Mouse (Mus musculus): ENCODE measurements around the gene Nudt17.
"Not testable (repeated sequence)": the region's sequence is repeated elsewhere in the genome, so short reads cannot be mapped to it uniquely, and the experiment has no call there.

Gene Nudt17

DNA sequence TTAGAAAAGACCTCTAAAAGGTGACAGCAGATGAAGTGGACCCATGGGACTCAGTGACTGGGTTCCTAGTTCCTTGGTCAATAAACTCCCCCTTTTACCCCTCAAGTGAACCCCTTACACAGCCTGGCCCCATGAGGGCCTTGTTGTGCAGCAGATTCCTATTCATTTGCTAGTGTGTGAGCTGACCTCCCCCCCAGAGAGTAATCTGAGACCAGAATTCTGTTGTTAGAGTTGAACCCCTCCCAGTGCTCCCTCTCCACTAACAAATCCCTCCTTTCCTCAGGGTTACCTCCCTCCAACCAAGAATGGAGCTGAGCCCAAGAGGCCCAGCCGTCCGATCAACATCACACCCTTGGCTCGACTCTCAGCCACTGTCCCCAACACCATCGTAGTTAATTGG is 7.4 kb downstream of the Nudt17 start:
- DNase-seq (ENCODE audit: low read depth) = no peak

DNA sequence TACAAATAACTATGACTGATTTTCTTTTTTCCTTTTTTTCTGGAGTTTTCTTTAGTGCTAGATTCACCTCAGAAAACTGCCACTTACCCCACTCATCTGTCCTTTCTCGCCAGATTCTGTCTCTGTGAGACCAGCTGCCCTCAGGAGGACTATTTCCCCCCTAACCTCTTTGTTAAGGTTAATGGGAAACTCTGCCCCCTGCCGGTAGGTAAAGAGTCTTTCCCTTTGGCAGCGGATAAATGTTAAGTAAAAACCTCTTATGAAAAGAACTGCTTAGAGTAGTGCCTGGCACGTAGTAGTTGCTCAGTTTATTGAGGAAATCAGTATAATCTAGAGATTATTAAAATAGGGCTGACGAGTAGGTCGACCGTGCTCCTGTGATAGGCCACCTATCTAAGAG is 8.0 kb downstream of the Nudt17 start:
- peak; percentile 69 for DNase-seq (ENCODE audit: low read depth)

DNA sequence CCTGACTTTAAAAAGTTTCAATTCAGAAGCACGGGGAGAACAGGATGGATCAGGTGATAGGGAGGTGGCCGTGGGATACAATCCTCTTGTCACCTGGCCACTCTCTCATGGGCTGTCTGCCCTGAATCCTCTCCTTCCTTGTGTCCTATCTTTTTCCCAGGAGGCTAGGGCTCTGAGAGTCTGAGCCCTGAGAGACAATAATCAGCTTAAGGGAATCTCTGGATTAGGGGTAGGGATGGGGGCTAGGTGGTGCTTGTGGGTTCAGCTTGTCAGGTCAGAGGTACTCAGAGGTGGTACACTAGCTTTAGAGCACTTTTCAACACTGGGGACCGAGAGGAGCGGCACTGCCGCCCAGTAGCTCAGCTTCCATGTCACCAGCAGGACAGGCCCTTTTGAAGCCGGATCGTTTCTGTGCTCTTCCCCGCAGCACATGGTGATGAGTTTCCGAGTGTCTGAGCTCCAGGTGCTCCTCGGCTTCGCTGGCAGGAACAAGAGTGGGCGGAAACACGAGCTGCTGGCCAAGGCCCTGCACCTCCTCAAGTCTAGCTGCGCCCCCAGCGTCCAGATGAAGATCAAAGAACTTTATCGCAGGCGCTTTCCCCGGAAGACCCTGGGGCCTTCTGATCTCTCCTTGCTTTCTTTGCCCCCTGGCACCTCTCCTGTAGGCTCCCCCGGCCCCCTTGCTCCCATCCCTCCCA is 9.2 kb downstream of the Nudt17 start:
- no peak for DNase-seq (ENCODE audit: low read depth)

DNA sequence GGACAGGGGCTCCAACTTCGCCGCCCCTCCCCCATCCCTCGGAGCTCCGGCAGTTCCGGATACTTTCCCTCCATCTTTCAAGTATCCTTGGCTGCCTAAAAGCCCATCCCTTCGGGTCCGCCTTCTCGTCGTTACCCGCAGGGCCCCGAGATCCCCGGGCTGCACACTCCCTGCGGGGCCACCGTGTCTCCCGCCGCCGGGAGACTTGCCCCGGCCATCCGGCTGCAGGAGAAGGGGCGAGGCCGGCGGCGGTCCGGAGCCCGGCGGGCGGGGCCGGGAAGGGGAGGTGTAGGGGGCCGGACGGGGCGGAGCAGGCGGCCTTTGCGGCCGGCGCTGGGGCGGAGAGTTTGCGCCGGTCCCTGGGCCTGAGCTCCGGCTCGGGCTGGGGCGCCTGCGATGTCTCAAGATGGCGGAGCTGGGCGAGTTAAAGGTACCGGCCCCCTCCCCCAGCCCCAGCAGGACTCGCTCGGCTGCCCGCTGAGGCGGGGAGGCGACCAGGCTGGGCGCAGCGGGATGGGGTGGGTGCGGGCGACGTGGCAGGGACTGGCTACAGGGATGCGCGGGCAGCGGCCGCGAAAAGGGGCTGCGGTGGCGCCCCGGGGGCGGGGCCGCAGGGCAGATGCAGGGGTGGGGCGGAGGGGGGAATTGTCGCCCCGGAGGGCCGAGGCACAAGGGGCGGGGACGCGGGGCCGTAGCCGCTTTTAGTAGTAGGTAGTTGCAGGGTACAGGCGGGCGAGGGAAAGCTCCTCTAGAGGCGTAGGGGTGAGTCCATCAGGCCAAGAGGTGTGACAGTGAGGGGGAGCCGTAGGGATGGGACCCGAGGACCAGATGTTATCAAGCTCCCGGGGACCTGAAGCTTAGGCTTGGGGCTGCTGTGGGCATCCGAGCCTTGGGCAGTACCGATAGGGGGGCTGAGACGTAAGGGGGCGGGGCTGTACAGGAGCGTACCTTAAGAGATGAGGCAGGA is 11.3 kb downstream of the Nudt17 start:
- peak; percentile 86 for DNase-seq (ENCODE audit: low read depth)

DNA sequence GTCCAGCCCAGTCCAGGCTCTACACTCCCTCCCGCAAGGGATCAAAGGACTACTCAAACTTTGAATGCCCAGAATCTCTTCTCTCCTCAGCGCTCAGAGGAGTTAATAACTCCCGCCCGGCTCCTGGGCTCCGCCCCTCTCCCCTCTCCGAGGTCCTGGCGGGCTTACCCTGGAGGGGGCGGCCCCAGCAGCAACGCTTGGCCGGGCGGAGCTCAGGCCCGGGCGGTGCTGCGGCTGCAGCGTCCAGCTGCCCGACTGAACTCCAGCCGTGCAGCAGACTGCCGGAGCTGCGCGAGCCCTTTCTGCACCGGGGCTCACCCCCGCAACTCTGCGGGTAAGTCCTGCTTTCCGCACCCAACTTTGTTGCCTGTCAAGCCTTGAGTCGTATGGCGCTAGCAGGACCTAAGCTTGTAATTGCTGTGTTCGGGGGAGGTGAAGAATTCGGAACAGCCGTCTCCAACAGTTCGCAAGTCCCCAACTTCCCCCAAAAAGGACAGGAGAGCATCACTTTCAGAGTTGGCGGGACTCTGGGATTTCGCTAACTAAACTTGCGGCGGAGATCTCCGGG is 12.1 kb downstream of the Nudt17 start, which contains the start of gene Pias3:
Pias3 (plus strand) TSS at position 187 of the 568 bp plus-strand sequence.
- peak; percentile 87 for DNase-seq (ENCODE audit: low read depth)

DNA sequence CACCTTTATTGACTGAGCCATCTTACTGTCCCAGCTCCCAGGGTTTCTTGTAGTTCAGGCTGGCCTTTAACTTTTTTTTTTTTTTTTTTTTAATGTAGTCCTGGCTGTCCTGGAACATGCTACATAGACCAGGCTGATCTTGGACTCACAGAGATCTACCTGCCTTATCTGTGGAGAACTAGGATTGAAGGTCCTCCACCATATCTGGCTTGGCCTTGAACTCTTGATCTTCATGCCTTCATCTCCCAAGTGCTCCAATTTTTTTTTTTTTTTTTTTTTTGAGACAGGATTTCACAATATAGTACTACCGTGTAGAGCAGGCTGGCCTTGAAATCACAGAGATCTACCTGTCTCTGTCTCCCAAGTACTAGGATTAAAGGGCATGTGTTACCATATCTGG is 14.8 kb downstream of the Nudt17 start:
- DNase-seq (ENCODE audit: low read depth) = no peak

DNA sequence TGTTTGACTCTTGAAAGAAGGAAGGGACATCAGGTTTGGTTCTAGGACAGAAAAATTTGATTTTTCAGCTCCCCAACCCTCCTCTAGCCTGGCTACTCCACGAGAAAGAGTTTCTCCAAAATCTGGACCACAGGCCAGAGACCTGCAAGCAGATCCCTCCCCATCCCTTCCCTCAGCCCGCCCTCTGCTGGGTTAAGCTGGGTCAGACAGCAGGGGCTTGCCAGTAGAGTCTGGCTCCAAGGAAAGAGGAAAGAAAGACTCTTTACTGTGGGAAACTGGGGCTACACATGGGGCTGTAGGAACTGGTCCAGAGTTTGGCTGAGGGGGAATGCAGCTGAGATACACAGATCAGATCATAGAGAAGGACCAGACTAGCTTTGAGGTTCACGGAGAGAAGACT is 15.9 kb downstream of the Nudt17 start:
- peak; percentile 33 for DNase-seq (ENCODE audit: low read depth)

DNA sequence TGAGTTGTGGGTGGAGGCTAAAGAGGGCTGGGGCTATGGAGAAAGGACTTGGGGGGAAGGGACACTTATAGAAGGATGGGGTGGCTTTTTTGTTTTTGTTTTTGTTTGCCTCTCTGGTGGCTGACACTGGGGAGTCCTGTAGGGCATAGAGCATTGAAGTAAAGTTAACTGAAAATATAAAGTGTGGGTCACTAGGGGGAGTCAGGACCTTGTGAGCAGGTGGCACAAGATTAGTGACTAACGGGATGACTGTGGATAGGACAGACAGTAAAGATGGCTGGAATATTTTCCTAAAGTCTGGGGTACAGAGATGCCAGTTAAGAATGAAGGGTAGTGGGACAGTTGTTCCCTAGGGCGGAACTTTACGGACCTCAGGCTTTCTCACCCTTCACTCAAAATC is 18.1 kb downstream of the Nudt17 start:
- peak; percentile 48 for DNase-seq (ENCODE audit: low read depth)

DNA sequence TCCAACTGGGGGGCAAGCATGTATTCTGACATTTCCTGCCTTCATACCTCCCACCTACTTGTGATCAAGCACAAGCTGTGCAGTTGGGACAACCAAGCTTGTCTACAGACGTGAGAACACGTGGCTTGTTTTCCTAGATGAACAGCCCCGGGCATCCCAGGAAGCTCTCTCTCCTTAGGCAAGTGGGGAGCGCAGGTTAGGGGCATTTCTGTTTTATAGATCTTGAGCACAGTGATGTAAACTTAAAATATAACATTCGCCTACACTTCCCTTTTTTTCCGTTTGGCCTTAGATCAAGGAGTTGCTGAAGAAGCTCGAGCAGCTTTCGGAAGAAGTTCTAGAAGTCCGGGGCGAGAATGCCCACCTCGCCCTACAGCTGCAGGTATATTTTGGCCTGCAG is 19.5 kb downstream of the Nudt17 start:
- no peak for DNase-seq (ENCODE audit: low read depth)

DNA sequence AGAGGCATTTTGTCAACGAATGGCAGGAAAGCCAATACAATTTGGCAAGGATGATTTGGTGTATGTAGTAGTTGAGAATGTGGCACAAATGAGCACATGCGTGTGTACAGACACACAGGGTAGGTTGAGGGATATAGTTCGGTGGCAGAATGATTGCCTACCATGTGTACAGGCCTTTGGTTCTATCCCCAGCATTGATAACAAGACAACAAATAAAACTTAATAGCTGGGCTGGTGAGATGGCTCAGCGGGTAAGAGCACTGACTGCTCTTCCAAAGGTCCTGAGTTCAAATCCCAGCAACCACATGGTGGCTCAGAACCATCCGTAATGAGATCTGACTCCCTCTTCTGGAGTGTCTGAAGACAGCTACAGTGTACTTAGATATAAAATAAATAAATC is 22.3 kb downstream of the Nudt17 start:
- DNase-seq (ENCODE audit: low read depth) = not testable (repeated sequence)

DNA sequence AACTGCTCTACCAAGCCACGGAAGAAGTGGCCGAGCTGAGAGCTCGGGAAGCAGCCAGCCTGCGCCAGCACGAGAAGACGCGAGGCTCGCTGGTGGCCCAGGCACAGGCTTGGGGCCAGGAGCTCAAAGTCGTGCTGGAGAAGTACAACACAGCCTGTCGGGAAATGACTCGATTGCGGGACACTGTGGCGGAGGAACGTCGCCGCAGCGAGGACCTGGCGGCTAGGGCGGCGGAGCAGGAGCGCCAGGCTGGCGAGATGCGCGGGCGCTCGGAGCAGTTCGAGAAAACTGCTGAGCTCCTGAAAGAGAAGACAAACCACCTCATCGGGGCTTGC is 23.6 kb downstream of the Nudt17 start:
- no peak for DNase-seq (ENCODE audit: low read depth)

DNA sequence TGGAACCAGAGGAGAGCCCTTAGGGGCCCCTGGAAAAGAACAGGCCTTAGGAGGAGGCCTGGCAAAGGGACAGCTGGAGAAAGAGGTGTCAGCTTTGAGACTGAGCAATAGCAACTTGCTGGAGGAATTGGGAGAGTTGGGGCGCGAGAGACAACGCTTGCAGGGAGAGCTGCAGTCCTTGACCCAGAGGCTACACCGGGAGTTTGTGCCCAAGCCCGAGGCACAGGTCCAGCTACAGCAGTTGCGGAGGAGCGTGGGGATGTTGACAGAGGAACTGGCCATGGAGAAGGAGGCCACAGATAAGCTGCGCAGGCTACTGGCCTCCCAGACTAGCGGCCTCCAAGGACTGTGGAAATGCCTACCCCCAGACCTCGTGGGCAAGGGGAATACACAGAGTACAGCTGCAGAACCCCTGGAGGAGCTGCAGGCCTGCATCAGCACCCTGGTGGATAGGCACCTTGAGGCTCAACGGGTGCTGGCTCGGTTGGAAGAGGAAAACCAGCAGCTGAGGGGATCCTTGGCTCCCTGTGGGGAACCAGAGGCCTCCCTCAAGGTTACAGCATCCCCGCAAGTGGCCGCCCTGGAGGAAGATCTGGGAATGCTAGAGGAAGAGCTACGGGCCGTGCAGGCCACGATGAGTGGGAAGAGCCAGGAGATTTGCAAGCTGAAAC is 24.1 kb downstream of the Nudt17 start:
- DNase-seq (ENCODE audit: low read depth) = no peak

DNA sequence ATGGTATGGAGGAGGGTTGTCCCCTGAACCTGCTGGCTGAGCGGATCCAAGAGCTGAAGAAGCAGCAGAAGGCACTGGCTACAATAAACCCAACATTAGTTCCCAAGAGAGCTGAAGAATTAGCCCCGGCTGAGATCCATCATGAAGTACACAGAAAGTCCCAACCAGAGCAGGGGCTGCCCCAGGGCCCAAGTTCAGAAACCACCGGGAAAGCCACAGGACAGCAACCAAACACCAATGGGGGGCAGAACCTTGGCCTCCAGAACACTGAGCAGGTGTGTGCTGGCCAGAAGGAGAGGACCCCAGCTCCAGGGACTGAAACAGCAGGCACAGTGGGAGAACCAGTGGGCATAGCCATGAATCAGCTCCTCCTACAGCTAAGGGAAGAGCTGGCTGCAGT is 24.9 kb downstream of the Nudt17 start:
- no peak for DNase-seq (ENCODE audit: low read depth)

DNA sequence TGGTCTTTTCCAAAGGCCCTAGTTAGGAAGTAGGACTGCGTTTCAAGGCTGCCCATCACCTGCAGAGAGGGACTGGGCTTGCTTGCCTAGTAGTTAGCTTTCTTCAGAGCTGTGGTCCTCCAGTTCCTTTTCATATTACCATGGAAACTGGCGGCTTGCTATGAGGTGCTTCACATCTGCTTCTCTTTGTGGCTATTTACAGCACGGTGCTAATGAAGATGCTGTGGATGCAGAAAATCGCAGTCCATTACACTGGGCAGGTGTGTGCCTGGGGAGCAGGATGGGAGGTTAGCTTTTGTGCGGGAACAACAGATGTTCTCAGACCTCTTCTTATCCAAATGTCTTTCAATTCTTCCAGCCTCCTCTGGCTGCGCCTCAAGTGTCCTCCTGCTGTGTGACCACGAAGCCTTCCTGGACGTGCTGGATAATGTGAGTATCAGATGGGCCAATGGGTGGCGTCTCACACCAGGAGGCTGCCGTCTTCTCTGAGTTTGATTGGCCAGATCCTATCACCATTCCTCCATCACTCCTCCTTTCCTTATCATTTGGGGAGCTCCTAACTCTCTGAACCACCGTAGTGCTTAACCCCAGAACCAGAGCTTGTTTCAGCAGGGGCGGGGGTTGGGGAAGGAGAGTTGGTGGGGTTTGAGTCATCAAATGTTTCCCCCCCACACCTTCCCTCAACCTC is 27.9 kb downstream of the Nudt17 start:
- no peak for DNase-seq (ENCODE audit: low read depth)

DNA sequence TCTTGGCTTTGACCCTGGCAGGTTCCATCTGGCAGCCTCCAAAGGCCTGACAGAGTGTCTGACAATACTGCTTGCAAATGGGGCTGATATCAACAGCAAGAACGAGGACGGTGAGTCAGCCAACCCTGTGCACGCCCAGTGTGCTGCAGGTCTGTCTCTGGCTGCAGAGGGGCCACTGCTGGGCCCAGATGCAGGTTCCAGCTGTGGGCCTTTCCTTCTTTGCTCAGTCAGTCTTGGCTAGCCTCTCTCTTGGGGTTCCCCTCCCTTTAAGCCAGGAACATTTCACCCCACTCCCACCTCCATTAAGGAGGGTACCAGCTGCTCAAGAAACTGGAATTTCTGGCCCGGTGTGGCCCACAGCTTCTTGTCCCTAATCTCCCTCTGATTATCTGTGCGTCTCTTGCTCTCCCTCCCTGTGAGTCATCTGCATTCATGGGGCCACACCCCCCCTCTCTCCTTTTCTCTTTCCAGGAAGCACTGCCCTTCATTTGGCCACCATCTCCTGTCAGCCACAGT is 29.1 kb downstream of the Nudt17 start:
- DNase-seq (ENCODE audit: low read depth) = peak; percentile 62

DNA sequence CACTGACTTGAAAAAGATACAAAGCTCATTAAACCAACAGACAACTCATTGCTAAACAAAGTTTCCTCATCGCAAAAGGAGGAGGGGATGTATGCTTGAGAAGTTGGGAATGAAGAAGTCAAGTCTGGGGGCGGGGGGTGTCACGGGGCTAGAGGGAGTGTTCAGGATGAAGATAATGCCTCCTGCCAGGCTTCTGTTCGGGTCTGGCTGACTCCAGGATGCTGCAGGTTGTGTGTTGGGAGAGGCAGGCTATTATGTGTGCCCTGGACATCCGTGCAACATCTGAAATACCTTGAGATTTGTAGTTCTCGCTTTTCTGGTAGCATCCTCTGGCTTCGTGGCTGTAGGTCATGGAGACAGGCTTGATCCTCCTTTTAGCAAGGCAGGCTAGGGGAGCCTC is 29.9 kb downstream of the Nudt17 start:
- DNase-seq (ENCODE audit: low read depth) = no peak

DNA sequence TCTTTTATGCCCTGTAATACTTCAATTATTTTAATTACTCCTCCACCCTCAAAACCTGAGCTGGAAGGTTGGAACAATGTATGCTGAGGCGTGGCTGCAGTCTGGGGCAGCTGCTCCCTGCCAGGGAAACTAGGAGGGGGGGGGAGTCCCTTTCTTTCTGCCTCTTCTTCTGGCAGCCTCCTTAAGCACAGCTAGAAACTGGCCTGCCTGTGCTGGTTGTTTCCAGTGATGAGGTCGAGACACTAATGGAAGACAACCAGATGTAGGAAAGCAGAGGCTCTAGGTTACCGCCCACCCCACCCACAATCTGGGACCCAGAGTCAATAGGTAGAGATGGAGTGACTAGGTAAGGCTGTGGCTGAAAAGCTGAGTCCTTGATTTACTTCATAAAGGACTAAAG is 32.7 kb downstream of the Nudt17 start:
- DNase-seq (ENCODE audit: low read depth) = no peak

DNA sequence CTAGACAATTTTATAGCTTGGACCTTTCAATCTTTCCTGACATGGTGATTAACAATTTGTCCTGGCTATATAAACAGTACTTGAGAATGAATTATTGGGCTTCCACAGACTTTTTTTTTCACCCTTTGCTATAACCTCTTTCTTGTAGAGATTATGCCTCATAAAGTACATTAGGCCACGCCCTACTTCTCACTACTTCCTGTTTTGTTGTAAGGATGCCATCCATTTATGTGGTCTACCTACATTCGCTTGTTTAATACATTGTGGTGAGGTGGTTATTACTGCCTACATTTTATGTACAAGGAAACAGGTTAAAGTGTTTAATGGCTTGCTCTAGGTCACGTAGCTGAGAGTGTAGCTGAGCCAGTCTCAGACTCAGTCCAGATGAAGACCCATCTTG is 33.2 kb downstream of the Nudt17 start:
- DNase-seq (ENCODE audit: low read depth) = peak; percentile 32

DNA sequence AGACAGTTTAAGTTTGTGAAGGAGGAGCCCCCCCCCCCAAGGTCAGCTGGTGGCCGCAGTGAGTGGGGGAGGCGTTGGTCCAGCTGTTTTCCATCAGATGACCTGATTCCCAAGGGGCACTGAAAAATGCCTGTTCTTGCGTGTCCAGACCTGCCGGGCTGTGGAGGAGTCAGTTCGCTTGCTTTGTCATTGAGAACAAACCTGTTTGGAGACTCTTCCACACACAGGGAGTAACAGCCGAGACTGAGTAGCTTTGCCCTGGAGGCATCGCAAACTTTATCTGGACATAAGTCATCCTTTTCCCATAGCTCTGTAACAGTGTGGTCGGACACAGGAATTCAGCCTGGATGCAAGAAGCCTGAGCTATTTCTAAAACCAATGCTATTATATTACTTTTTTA is 33.9 kb downstream of the Nudt17 start:
- DNase-seq (ENCODE audit: low read depth) = no peak

DNA sequence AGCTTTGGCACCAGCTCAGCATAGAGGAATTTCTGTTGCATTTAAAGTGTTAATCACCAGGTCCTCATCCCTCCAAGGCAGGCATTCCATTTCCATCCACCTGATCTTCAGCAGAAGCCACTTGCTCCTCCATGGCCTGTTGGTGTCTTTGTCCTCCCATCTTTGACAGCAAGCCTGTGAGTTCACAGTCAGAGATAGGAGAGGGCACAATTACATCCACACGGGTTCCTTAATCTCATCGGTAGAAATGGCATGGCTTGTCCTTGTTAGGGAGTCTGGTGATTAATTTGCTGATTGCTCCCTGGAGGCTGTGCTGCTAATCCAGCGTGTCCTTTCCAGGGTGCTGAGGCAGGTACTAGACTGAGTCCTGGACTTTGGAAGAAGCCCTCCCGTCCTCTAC is 34.8 kb downstream of the Nudt17 start:
- no peak for DNase-seq (ENCODE audit: low read depth)

DNA sequence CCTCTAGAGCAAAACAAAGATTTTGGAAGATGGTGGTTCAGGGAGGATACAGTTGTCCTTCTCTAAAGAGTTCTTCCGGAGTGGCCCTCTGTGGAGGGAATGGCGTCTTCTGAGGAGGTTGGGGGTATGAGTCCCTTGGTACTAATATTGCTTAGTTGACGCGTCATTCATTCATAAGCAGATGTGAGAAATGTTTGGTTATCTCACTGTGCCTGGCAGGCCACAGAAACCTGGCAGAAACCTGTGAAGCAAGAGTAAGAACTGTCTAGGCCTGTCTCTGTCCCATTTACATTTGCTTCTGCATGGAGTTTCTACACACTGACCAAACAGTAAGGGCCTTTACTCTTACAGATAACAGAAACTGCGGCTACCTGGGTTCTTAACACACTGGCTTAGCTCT is 36.8 kb downstream of the Nudt17 start:
- DNase-seq (ENCODE audit: low read depth) = no peak
